Mouse (Mus musculus) retina, embryonic 14.5 days (tissue): ENCODE results near the gene Trim47.

Experiments used
- DNase-seq: peaks from one replicate; pipeline ENCODE4 v3.0.0-alpha.2; 2015; ENCODE audit warnings: low spot score

Gene Trim47

GRCm38 (mm10) chr11:116061641-116062415 is 65.2 kb downstream of the Trim47 start:
- no peak for DNase-seq

- no peak for DNase-seq
Observed at GRCm38 (mm10) chr11:116060596-116060995, 66.4 kb downstream of the Trim47 start.

- no peak for DNase-seq
Observed at GRCm38 (mm10) chr11:116059691-116060025, 67.4 kb downstream of the Trim47 start.

GRCm38 (mm10) chr11:116058868-116059690 is 67.9 kb downstream of the Trim47 start:
- DNase-seq: no peak

GRCm38 (mm10) chr11:116058022-116058614 is 68.9 kb downstream of the Trim47 start:
- DNase-seq: no peak

- no peak for DNase-seq
Observed at GRCm38 (mm10) chr11:116057237-116057881, 69.7 kb downstream of the Trim47 start.

- DNase-seq: no peak
Observed at GRCm38 (mm10) chr11:116055873-116056272, 71.1 kb downstream of the Trim47 start.
